Mouse (Mus musculus) cerebellum, adult 2 months (tissue): ENCODE measurements around the gene Gsap. TPM values are rescaled to one million over a fixed set of nuclear protein-coding genes. Genes with fewer than 3 reads are reported as not detected.
A peak's percentile ranks its signal among the peaks of the same experiment; 100 is the strongest.

Source experiments
- DNase-seq, 2 experiments: peaks; one replicate each; pipeline ENCODE4 v3.0.0; 2021
- H3K27ac ChIP-seq: fragments of 200-500 bp; 2 replicates; pipeline ENCODE4 v1.5.1; 2012; ENCODE audit warnings: low read length, control low read depth, inconsistent platforms; ENCODE audit not compliant: insufficient read depth
- H3K27me3 ChIP-seq: fragments of 200-500 bp; 2 replicates; pipeline ENCODE4 v1.6.1; 2012; ENCODE audit warnings: inconsistent platforms, mild to moderate bottlenecking, low read length, moderate library complexity; ENCODE audit not compliant: control insufficient read depth, insufficient read depth
- H3K4me1 ChIP-seq: fragments of 200-500 bp; 2 replicates; pipeline ENCODE4 v1.6.1; 2011; ENCODE audit warnings: low read length; ENCODE audit not compliant: control insufficient read depth, insufficient read depth
- H3K4me3 ChIP-seq: fragments of 200-500 bp; replicated peaks from 2 replicates; pipeline ENCODE3; 2011; ENCODE audit warnings: mild to moderate bottlenecking, low read depth, low read length, control low read depth; ENCODE audit not compliant: insufficient read depth
- CTCF ChIP-seq: fragments of 200-500 bp; IDR thresholded peaks from 2 replicates; pipeline ENCODE4 v1.5.1; 2011; ENCODE audit warnings: low read depth, mild to moderate bottlenecking, control low read depth, low read length, moderate library complexity, borderline replicate concordance; ENCODE audit not compliant: insufficient read depth
- POLR2A ChIP-seq: fragments of 200-500 bp; IDR thresholded peaks from 2 replicates; pipeline ENCODE4 v1.6.1; 2011; ENCODE audit warnings: low read length, control low read depth, borderline replicate concordance; ENCODE audit not compliant: insufficient read depth
- WGBS: fragments of 180-500 bp; shearing (Covaris S2); methylation state at CpG from one replicate; pipeline ENCODE4 v1.1.7; 2018; 5-methylcytosine and 5-hydroxymethylcytosine counted together
- polyA plus RNA-seq: library from polyadenylated mRNA; depleted of rRNA; stranded (reverse); fragments of >200 nt; gene quantifications from 2 replicates; pipeline ENCODE4 v1.2.3, GENCODE M21; 2012

The Gsap gene
- polyA plus RNA-seq, 1 experiment, result 13.9 TPM

- 31% methylated on average over 8 of the region's 8 CpGs for WGBS
- DNase-seq, result no peak
- Histone ChIP-seq H3K4me1 (no peaks in the 10 kb centered on the region), H3K4me3 (no peak overlapping the region), H3K27me3 (no peaks in the 10 kb centered on the region), H3K27ac (no peak overlapping the region)
- TF ChIP-seq POLR2A (no peak), CTCF (no peak)
Measured at GRCm38 (mm10) chr5:21290594-21290993, 104.5 kb downstream of the Gsap start.

- no peak for DNase-seq
- WGBS, result 91% methylated on average over 8 of the region's 8 CpGs
- H3K27me3 ChIP-seq, result no peaks in the 10 kb centered on the region
- H3K4me1 ChIP-seq, result no peaks in the 10 kb centered on the region
- H3K4me3 ChIP-seq, result no peak overlapping the region
- H3K27ac ChIP-seq, result no peak overlapping the region
- no peak for TF ChIP-seq POLR2A
- TF ChIP-seq CTCF, result no peak
Measured at GRCm38 (mm10) chr5:21295683-21296082, 109.6 kb downstream of the Gsap start.

GRCm38 (mm10) chr5:21299076-21299755 lies 113.2 kb downstream of the Gsap start:
- no peak for TF ChIP-seq CTCF
- TF ChIP-seq POLR2A, result no peak
- H3K27me3 ChIP-seq, result no peaks in the 10 kb centered on the region
- no peak overlapping the region for H3K4me3 ChIP-seq
- WGBS, result 39% methylated on average over 21 of the region's 21 CpGs
- H3K27ac ChIP-seq, result no peak overlapping the region
- H3K4me1 ChIP-seq, result no peaks in the 10 kb centered on the region
- no peak for DNase-seq

GRCm38 (mm10) chr5:21300058-21300457 lies 114.0 kb downstream of the Gsap start:
- Histone ChIP-seq H3K4me1 (no peaks in the 10 kb centered on the region), H3K4me3 (no peak overlapping the region), H3K27ac (no peak overlapping the region), H3K27me3 (no peaks in the 10 kb centered on the region)
- DNase-seq, result no peak
- TF ChIP-seq POLR2A (no peak), CTCF (no peak)
- WGBS, result over 99% methylated on average over 3 of the region's 3 CpGs

GRCm38 (mm10) chr5:21301011-21301410 lies 115.0 kb downstream of the Gsap start:
- peak in 1 of 2 experiments; percentile 33 for DNase-seq
- H3K27me3 ChIP-seq, result no peaks in the 10 kb centered on the region
- H3K27ac ChIP-seq, result no peak overlapping the region
- no peak overlapping the region for H3K4me3 ChIP-seq
- WGBS, result 27% methylated on average over 6 of the region's 6 CpGs
- TF ChIP-seq POLR2A (no peak), CTCF (no peak)
- no peaks in the 10 kb centered on the region for H3K4me1 ChIP-seq

- no peak for DNase-seq
- Histone ChIP-seq H3K4me1 (no peaks in the 10 kb centered on the region), H3K27me3 (no peaks in the 10 kb centered on the region), H3K4me3 (no peak overlapping the region), H3K27ac (no peak overlapping the region)
- TF ChIP-seq POLR2A (no peak), CTCF (no peak)
- 52% methylated on average over 5 of the region's 5 CpGs for WGBS
Measured at GRCm38 (mm10) chr5:21307165-21307564, 121.1 kb downstream of the Gsap start.

- TF ChIP-seq CTCF (no peak), POLR2A (no peak)
- H3K4me1 ChIP-seq, result no peaks in the 10 kb centered on the region
- WGBS, result 78% methylated on average over 3 of the region's 3 CpGs
- no peak for DNase-seq
- no peak overlapping the region for H3K4me3 ChIP-seq
- H3K27ac ChIP-seq, result no peak overlapping the region
- H3K27me3 ChIP-seq, result no peaks in the 10 kb centered on the region
Measured at GRCm38 (mm10) chr5:21314696-21315095, 128.6 kb downstream of the Gsap start.

GRCm38 (mm10) chr5:21320138-21320537 lies 134.1 kb downstream of the Gsap start:
- Histone ChIP-seq H3K27ac (no peak overlapping the region), H3K27me3 (no peaks in the 10 kb centered on the region), H3K4me3 (no peak overlapping the region), H3K4me1 (no peaks in the 10 kb centered on the region)
- TF ChIP-seq CTCF (no peak), POLR2A (no peak)
- DNase-seq, result no peak
- WGBS, result 47% methylated on average over 2 of the region's 2 CpGs

GRCm38 (mm10) chr5:21326494-21326893 lies 140.4 kb downstream of the Gsap start:
- Histone ChIP-seq H3K27ac (no peak overlapping the region), H3K4me3 (no peak overlapping the region), H3K27me3 (no peaks in the 10 kb centered on the region), H3K4me1 (no peaks in the 10 kb centered on the region; the same call in 1 of the 2 replicates)
- TF ChIP-seq CTCF (no peak), POLR2A (no peak)
- no peak for DNase-seq
- 58% methylated on average over 1 of the region's 1 CpGs for WGBS
